Mouse (Mus musculus): ENCODE data around the gene Osbpl2. TPM values are rescaled to one million over a fixed set of nuclear protein-coding genes. Genes with fewer than 3 reads are reported as not detected.

The Osbpl2 gene
- total and polyA plus RNA-seq, 3 experiments = 22.0 to 25.6 (median 24.5) TPM

GRCm38 (mm10) chr2:180184011-180184751 lies 65.1 kb downstream of the Osbpl2 start:
- peaks cover 99% of the 10 kb centered on the region for H3K36me3 ChIP-seq (replicated peaks)
- H3K4me1 ChIP-seq (ENCODE audit: insufficient read depth, low read depth, low read length) = peaks cover 4% of the 10 kb centered on the region; the same call in 1 of the 2 replicates
- no peak overlapping the region for H3K4me3 ChIP-seq (ENCODE audit: low read depth, low read length)
- DNase-seq (ENCODE audit: low spot score) (no peak), ATAC-seq (ENCODE audit: extremely low read depth, insufficient number of reproducible peaks, low FRiP score, poor library complexity, severe bottlenecking) (no peak)
- H3K9me3 ChIP-seq (replicated peaks) = no peaks in the 10 kb centered on the region
- no peaks in the 10 kb centered on the region; the same call in 1 of the 2 replicates for H3K27me3 ChIP-seq (ENCODE audit: insufficient read depth, low read length)
- TF ChIP-seq GATA2 (IDR thresholded peaks at IDR 0.05; ENCODE audit: borderline replicate concordance, low read depth, low read length) (no peak), CTCF (IDR thresholded peaks at IDR 0.05; ENCODE audit: low read depth, low read length) (no peak), TAL1 (conservative IDR thresholded peaks at IDR 0.05; ENCODE audit: low read depth, low read length) (no peak), POLR2AphosphoS5 (IDR thresholded peaks at IDR 0.05; ENCODE audit: insufficient replicate concordance, low read depth, low read length) (no peak), GATA1 (IDR thresholded peaks at IDR 0.05; ENCODE audit: borderline replicate concordance, low read length) (no peak)

- Histone ChIP-seq H3K4me1 (ENCODE audit: insufficient read depth, low read depth, low read length) (peaks cover 4% of the 10 kb centered on the region; the same call in 1 of the 2 replicates), H3K36me3 (replicated peaks) (peaks cover 99% of the 10 kb centered on the region), H3K9me3 (replicated peaks) (no peaks in the 10 kb centered on the region), H3K4me3 (ENCODE audit: low read depth, low read length) (no peak overlapping the region), H3K27me3 (ENCODE audit: insufficient read depth, low read length) (no peaks in the 10 kb centered on the region; the same call in 1 of the 2 replicates)
- no peak for TF ChIP-seq POLR2AphosphoS5 (IDR thresholded peaks at IDR 0.05; ENCODE audit: insufficient replicate concordance, low read depth, low read length)
- no peak for TF ChIP-seq GATA2 (IDR thresholded peaks at IDR 0.05; ENCODE audit: borderline replicate concordance, low read depth, low read length)
- no peak for TF ChIP-seq TAL1 (conservative IDR thresholded peaks at IDR 0.05; ENCODE audit: low read depth, low read length)
- DNase-seq (ENCODE audit: low spot score) (no peak), ATAC-seq (ENCODE audit: extremely low read depth, insufficient number of reproducible peaks, low FRiP score, poor library complexity, severe bottlenecking) (no peak)
Measured at GRCm38 (mm10) chr2:180184752-180185109, 65.6 kb downstream of the Osbpl2 start.

GRCm38 (mm10) chr2:180185686-180186085 lies 66.6 kb downstream of the Osbpl2 start:
- no peak for DNase-seq (ENCODE audit: low spot score)
- no peak for ATAC-seq (ENCODE audit: extremely low read depth, insufficient number of reproducible peaks, low FRiP score, poor library complexity, severe bottlenecking)
- no peaks in the 10 kb centered on the region for H3K9me3 ChIP-seq (replicated peaks)
- H3K36me3 ChIP-seq (replicated peaks) = peaks cover 99% of the 10 kb centered on the region
- H3K4me3 ChIP-seq (ENCODE audit: low read depth, low read length) = no peak overlapping the region
- no peak for TF ChIP-seq TAL1 (conservative IDR thresholded peaks at IDR 0.05; ENCODE audit: low read depth, low read length)
- no peak for TF ChIP-seq CTCF (IDR thresholded peaks at IDR 0.05; ENCODE audit: low read depth, low read length)
- no peak for TF ChIP-seq GATA2 (IDR thresholded peaks at IDR 0.05; ENCODE audit: borderline replicate concordance, low read depth, low read length)
- no peak for TF ChIP-seq GATA1 (IDR thresholded peaks at IDR 0.05; ENCODE audit: borderline replicate concordance, low read length)
- TF ChIP-seq POLR2AphosphoS5 (IDR thresholded peaks at IDR 0.05; ENCODE audit: insufficient replicate concordance, low read depth, low read length) = no peak
- H3K4me1 ChIP-seq (ENCODE audit: insufficient read depth, low read depth, low read length) = peaks cover 4% of the 10 kb centered on the region; the same call in 1 of the 2 replicates
- H3K27me3 ChIP-seq (ENCODE audit: insufficient read depth, low read length) = no peaks in the 10 kb centered on the region; the same call in 1 of the 2 replicates

- Histone ChIP-seq H3K4me1 (ENCODE audit: insufficient read depth, low read depth, low read length) (0 out of 2 replicates have a peak, but pooled peaks cover 4% of the 10 kb centered on the region), H3K36me3 (replicated peaks) (peaks cover 99% of the 10 kb centered on the region), H3K27me3 (ENCODE audit: insufficient read depth, low read length) (no peaks in the 10 kb centered on the region; the same call in 1 of the 2 replicates), H3K4me3 (ENCODE audit: low read depth, low read length) (no peak overlapping the region), H3K9me3 (replicated peaks) (no peaks in the 10 kb centered on the region)
- ATAC-seq (ENCODE audit: extremely low read depth, insufficient number of reproducible peaks, low FRiP score, poor library complexity, severe bottlenecking) = no peak
- no peak for DNase-seq (ENCODE audit: low spot score)
- TF ChIP-seq POLR2AphosphoS5 (IDR thresholded peaks at IDR 0.05; ENCODE audit: insufficient replicate concordance, low read depth, low read length) = no peak
- TF ChIP-seq TAL1 (conservative IDR thresholded peaks at IDR 0.05; ENCODE audit: low read depth, low read length) = no peak
- no peak for TF ChIP-seq CTCF (IDR thresholded peaks at IDR 0.05; ENCODE audit: low read depth, low read length)
- no peak for TF ChIP-seq GATA1 (IDR thresholded peaks at IDR 0.05; ENCODE audit: borderline replicate concordance, low read length)
Measured at GRCm38 (mm10) chr2:180187362-180187761, 68.3 kb downstream of the Osbpl2 start.

- Histone ChIP-seq H3K4me3 (ENCODE audit: low read depth, low read length) (no peak overlapping the region), H3K9me3 (replicated peaks) (no peaks in the 10 kb centered on the region), H3K36me3 (replicated peaks) (peaks cover 93% of the 10 kb centered on the region), H3K4me1 (ENCODE audit: insufficient read depth, low read depth, low read length) (peaks cover 8% of the 10 kb centered on the region), H3K27me3 (ENCODE audit: insufficient read depth, low read length) (no peaks in the 10 kb centered on the region)
- TF ChIP-seq GATA1 (IDR thresholded peaks at IDR 0.05; ENCODE audit: borderline replicate concordance, low read length) (no peak), TAL1 (conservative IDR thresholded peaks at IDR 0.05; ENCODE audit: low read depth, low read length) (no peak), GATA2 (IDR thresholded peaks at IDR 0.05; ENCODE audit: borderline replicate concordance, low read depth, low read length) (no peak), CTCF (IDR thresholded peaks at IDR 0.05; ENCODE audit: low read depth, low read length) (no peak), POLR2AphosphoS5 (IDR thresholded peaks at IDR 0.05; ENCODE audit: insufficient replicate concordance, low read depth, low read length) (no peak)
- ATAC-seq (ENCODE audit: extremely low read depth, insufficient number of reproducible peaks, low FRiP score, poor library complexity, severe bottlenecking) (no peak), DNase-seq (ENCODE audit: low spot score) (no peak)
Measured at GRCm38 (mm10) chr2:180196610-180197322, 77.7 kb downstream of the Osbpl2 start.

- DNase-seq (ENCODE audit: low spot score) = no peak
- Histone ChIP-seq H3K36me3 (replicated peaks) (peaks cover 93% of the 10 kb centered on the region), H3K4me1 (ENCODE audit: insufficient read depth, low read depth, low read length) (peaks cover 8% of the 10 kb centered on the region)
Measured at GRCm38 (mm10) chr2:180197323-180198037, 78.4 kb downstream of the Osbpl2 start.

More at GRCm38 (mm10) chr2:180197323-180198037, 78.4 kb downstream of the Osbpl2 start:
- TF ChIP-seq GATA1 (IDR thresholded peaks at IDR 0.05; ENCODE audit: borderline replicate concordance, low read length) = no peak
- no peak for TF ChIP-seq POLR2AphosphoS5 (IDR thresholded peaks at IDR 0.05; ENCODE audit: insufficient replicate concordance, low read depth, low read length)
- no peak for TF ChIP-seq TAL1 (conservative IDR thresholded peaks at IDR 0.05; ENCODE audit: low read depth, low read length)
- no peak for TF ChIP-seq CTCF (IDR thresholded peaks at IDR 0.05; ENCODE audit: low read depth, low read length)
- TF ChIP-seq GATA2 (IDR thresholded peaks at IDR 0.05; ENCODE audit: borderline replicate concordance, low read depth, low read length) = no peak
- H3K9me3 ChIP-seq (replicated peaks) = no peaks in the 10 kb centered on the region
- H3K27me3 ChIP-seq (ENCODE audit: insufficient read depth, low read length) = no peaks in the 10 kb centered on the region
- no peak for ATAC-seq (ENCODE audit: extremely low read depth, insufficient number of reproducible peaks, low FRiP score, poor library complexity, severe bottlenecking)
- H3K4me3 ChIP-seq (ENCODE audit: low read depth, low read length) = no peak overlapping the region; the same call in 1 of the 2 replicates

Data from G1E (cell line).